Mouse (Mus musculus) midbrain, embryonic 12.5 days (tissue): Measurements from ENCODE around the gene Chrm3. TPM values are rescaled to one million over a fixed set of nuclear protein-coding genes. Genes with fewer than 3 reads are reported as not detected.
"Not testable (repeated sequence)": the region's sequence is repeated elsewhere in the genome, so short reads cannot be mapped to it uniquely, and the experiment has no call there.

ENCODE experiments used
- ATAC-seq: fragments of 200-750 bp; cut with Nextera tagmentation; 2 replicates; pipeline ENCODE4 v1.8.0; 2017; ENCODE audit warnings: low read depth, moderate TSS enrichment, moderate library complexity; ENCODE audit not compliant: low FRiP score
- H3K27ac ChIP-seq: fragments of 300-500 bp; sonication (generic); replicated peaks from 2 replicates; pipeline ENCODE4 v1.5.1; 2016; ENCODE audit warnings: mild to moderate bottlenecking
- H3K27me3 ChIP-seq: fragments of 300-500 bp; sonication (generic); 2 replicates; pipeline ENCODE4 v1.6.1; 2016; ENCODE audit warnings: mild to moderate bottlenecking
- H3K36me3 ChIP-seq: fragments of 300-500 bp; sonication (generic); 2 replicates; pipeline ENCODE4 v1.6.1; 2016
- H3K4me1 ChIP-seq: fragments of 300-500 bp; sonication (generic); 2 replicates; pipeline ENCODE4 v1.6.1; 2016
- H3K4me2 ChIP-seq: fragments of 300-500 bp; sonication (generic); replicated peaks from 2 replicates; pipeline ENCODE4 v1.6.1; 2016; ENCODE audit warnings: mild to moderate bottlenecking, moderate library complexity
- H3K4me3 ChIP-seq: fragments of 300-500 bp; sonication (generic); 2 replicates; pipeline ENCODE4 v1.5.1; 2016; ENCODE audit warnings: mild to moderate bottlenecking
- H3K9ac ChIP-seq: fragments of 300-500 bp; sonication (generic); replicated peaks from 2 replicates; pipeline ENCODE4 v1.6.1; 2016; ENCODE audit warnings: mild to moderate bottlenecking, moderate library complexity
- H3K9me3 ChIP-seq: fragments of 300-500 bp; sonication (generic); 2 replicates; pipeline ENCODE4 v1.6.1; 2016; ENCODE audit warnings: mild to moderate bottlenecking
- WGBS: fragments of 180-500 bp; shearing (Covaris S2); methylation state at CpG from one replicate; pipeline ENCODE4 v1.1.7; 2016; 5-methylcytosine and 5-hydroxymethylcytosine counted together
- polyA plus RNA-seq: library from polyadenylated mRNA; unstranded; fragments of >200 nt; fragmentation: Nextera tagmentation; extraction: Ambion mirVana; gene quantifications from 2 replicates; pipeline ENCODE4 v1.2.1, GENCODE M21; 2016

Chrm3 gene
- 0.77 and 0.96 TPM in 2 replicates for polyA plus RNA-seq

DNA sequence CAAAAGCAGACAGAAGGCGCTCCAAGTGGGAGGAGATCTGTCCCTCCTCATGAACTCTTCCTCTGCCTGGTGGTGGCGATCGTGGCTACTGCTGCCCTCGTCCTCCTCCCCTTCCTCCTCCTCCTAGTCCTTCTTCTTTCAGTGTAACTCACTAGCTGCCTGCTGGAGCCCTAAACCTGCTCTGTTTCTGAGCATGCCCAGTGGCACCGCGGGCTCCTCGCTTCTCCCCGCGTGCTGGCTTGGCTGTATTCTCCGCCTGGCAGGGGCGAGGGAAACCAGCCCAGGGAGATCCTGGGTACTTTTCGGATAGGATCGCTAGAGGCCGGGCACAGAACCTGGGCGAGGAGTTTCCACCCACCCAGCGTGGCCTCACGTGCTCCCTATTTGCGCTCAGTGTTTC, at the start of gene Chrm3:
Gene Chrm3, minus strand, starts transcription at position 71 of the 400 bp plus-strand sequence.
- Histone ChIP-seq H3K9me3 (no peaks in the 10 kb centered on the region), H3K4me2 (peak within 1 kb of the TSS; percentile 93), H3K4me1 (peaks cover 14% of the 10 kb centered on the region), H3K36me3 (no peaks in the 10 kb centered on the region), H3K4me3 (peak within 1 kb of the TSS; percentile 57), H3K27me3 (peaks cover 37% of the 10 kb centered on the region), H3K9ac (peak within 1 kb of the TSS; percentile 59), H3K27ac (no peak within 1 kb of the TSS)
- peak; percentile 89 for ATAC-seq
- WGBS: 3% methylated on average over 18 of the region's 18 CpGs

DNA sequence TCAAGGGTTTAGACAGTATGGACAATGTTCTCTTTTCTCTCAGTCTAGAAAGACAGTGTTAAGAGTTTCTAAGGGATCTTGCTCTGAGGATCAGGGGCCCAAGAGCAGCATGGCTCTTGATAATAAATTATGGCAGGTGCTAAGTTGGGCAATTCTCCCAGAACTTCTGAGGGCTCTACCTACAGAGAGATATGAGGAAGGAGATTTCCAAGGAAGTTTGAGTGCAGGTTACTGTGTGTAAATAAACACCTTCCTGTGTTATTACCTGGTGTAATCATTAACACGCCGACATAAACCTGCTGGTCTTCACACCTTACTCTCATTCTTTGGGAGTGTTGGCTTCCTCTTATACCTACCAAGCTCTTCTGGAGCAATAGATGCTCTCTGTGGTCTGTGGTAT, 33.7 kb upstream of the Chrm3 start:
- ATAC-seq: no peak
- WGBS: 88% methylated on average over 2 of the region's 2 CpGs

DNA sequence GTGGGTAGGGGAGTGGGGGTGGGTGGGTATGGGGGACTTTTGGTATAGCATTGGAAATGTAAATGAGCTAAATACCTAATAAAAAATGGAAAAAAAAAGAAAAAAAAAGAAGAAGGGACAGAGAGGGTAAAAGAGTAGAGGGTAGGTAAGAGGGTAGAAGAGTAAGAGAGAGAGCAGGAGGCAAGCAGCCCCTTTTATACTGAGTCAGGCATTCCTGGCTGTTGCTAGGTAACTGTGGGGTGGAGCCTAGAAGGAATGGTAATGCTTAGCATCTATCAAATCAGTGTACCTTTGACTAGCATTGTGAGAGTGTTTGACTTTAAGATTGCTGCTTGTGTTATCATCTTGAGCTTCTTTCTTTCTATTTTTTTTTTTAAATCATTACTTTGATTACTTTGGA, 14.8 kb upstream of the Chrm3 start:
- ATAC-seq, H3K27me3 ChIP-seq, H3K36me3 ChIP-seq, H3K9ac ChIP-seq, H3K4me1 ChIP-seq, H3K4me3 ChIP-seq, H3K27ac ChIP-seq, H3K4me2 ChIP-seq, H3K9me3 ChIP-seq: not testable (repeated sequence)

More for the DNA sequence above, 33.7 kb upstream of the Chrm3 start:
- Histone ChIP-seq H3K27me3 (no peaks in the 10 kb centered on the region), H3K36me3 (no peaks in the 10 kb centered on the region), H3K4me3 (no peak overlapping the region), H3K9me3 (no peaks in the 10 kb centered on the region), H3K4me2 (no peak overlapping the region), H3K9ac (no peak overlapping the region), H3K4me1 (no peaks in the 10 kb centered on the region), H3K27ac (no peak overlapping the region)

DNA sequence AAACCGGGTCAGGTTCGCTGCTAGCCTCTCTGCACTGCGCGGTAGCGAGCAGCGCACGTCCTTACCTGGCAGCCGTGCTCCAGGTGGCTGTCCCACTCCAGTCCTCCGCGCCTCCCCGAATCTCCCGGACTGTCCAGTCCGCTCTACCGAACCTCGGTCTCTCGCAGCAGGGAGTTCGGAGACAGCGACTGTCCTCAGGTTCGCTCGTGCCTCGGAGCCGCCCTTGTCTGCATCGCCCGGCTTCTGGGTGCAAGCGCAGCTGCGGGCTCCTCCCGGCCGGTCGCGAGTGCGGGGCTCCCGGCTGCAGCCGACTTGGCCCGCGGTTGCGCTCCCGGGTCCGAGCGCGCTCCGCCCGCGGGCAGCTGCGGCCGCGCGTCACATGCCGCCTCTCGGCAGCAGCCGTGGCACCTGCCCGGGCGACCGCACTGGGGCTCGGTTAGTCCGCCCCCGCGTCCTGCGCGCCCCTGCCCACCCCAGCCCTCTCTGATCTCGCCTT, 400 bp downstream of the Chrm3 start:
- peak overlapping the region; percentile 93 for H3K4me2 ChIP-seq
- H3K9ac ChIP-seq: peak overlapping the region; percentile 59
- peak; percentile 83 for ATAC-seq
- H3K27me3 ChIP-seq: peaks cover 37% of the 10 kb centered on the region
- 0% methylated on average over 54 of the region's 60 CpGs for WGBS
- no peaks in the 10 kb centered on the region for H3K36me3 ChIP-seq
- H3K4me1 ChIP-seq: peaks cover 14% of the 10 kb centered on the region
- peak overlapping the region; percentile 57 for H3K4me3 ChIP-seq
- no peak overlapping the region for H3K27ac ChIP-seq
- no peaks in the 10 kb centered on the region for H3K9me3 ChIP-seq

DNA sequence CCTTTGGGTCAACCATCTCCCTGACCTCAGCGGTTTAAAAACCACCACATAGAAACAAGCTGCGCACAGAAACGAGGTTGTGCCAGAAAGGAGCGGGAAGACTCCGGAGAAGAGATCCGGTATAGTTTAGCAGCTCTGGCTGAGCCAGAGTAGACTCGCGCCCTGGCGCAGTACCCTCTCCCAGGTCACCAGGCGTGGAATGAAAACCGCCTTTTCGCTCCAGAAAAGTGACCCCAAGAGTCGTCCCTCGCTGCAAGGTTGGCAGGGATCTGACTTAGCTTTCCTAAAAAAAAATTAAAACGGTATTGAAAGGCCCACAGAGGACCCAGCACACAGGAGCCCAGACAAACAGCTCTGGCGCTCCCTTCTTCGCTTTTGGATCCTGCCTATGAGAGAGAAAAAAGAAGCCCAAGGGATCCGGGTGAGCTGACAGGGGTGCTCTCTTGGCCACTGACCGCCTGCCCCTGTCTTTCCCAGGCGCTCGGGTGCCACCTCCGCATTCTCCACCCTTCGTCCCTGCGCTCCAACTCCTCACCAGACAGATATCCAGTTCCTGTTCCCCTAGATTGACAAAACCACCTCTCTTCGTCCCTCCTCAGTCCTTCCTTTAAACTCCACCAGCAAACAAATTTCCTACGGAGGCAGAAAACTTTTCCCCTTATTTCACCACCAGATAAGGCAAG, 990 bp downstream of the Chrm3 start:
- H3K9ac ChIP-seq: peak overlapping the region; percentile 59

DNA sequence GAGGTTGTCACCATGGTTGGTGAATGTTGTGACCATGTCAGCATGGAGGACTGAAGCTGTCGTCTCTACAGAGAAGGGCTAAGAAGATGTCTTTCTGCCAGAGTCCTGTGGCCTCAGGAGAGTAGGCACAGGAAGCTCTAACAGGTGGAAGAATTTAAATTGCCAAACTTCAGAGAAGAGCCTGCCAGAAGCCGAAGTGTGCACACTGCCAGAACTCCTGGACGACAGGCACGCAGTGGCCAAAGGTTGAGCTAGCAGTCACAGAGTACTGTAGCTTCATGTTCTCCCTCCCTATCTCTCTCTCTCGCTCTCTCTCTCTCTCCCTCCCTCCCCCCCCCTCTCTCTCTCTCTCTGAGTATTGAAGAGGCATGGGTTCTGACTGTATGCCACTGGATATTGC, 4.9 kb downstream of the Chrm3 start:
- ATAC-seq: no peak
- WGBS: 88% methylated on average over 5 of the region's 5 CpGs
- H3K36me3 ChIP-seq: no peaks in the 10 kb centered on the region

More for the DNA sequence above, 990 bp downstream of the Chrm3 start:
- Histone ChIP-seq H3K9me3 (no peaks in the 10 kb centered on the region), H3K4me2 (peak overlapping the region; percentile 93), H3K27ac (no peak overlapping the region), H3K4me3 (peak overlapping the region; percentile 57), H3K4me1 (peaks cover 14% of the 10 kb centered on the region), H3K27me3 (peaks cover 37% of the 10 kb centered on the region), H3K36me3 (no peaks in the 10 kb centered on the region)
- WGBS: 1% methylated on average over 26 of the region's 26 CpGs
- ATAC-seq: peak; percentile 32; the same call in 1 of the 2 replicates

DNA sequence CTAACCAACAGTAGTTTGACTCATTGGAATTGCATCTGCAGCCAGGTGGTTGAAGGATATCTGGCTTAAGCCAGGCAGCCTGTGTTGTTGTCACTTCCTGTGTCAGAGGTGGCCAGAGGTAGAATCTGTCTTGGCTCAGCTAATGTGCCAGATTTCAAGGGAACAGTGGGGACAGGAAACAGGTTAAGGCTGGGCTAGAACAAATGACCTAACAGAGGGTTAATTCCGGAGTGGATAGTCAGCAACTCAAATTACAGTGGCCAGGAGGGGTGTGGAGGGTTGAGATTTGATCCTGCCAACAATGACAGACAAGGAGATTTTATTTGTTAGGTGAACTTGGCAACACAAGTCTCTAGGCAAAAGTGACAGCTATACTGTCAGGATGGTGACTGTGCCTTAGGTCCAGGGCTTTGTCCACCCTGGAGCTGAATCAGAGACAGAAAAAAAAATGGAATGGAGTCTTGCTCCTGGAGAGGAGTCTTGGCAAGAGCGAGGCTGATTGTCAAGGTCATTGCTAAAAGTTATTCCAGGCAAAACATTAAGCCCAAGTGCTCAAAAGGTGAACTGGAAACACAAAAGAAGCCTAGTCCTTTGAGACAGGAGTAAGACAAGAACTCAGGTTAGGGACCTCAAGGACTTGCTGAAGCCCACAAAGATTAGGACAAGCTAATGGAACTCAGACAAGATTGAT, 5.6 kb downstream of the Chrm3 start:
- H3K4me2 ChIP-seq: no peak overlapping the region
- no peak for ATAC-seq
- H3K4me1 ChIP-seq: peaks cover 4% of the 10 kb centered on the region
- H3K9me3 ChIP-seq: no peaks in the 10 kb centered on the region
- H3K27ac ChIP-seq: no peak overlapping the region
- H3K27me3 ChIP-seq: peaks cover 17% of the 10 kb centered on the region
- WGBS: 74% methylated on average over 2 of the region's 2 CpGs
- no peak overlapping the region for H3K4me3 ChIP-seq
- no peak overlapping the region for H3K9ac ChIP-seq
- H3K36me3 ChIP-seq: no peaks in the 10 kb centered on the region

More for the DNA sequence above, 4.9 kb downstream of the Chrm3 start:
- H3K9ac ChIP-seq: no peak overlapping the region
- peaks cover 22% of the 10 kb centered on the region for H3K27me3 ChIP-seq
- no peak overlapping the region for H3K27ac ChIP-seq
- no peaks in the 10 kb centered on the region for H3K9me3 ChIP-seq
- H3K4me1 ChIP-seq: peaks cover 6% of the 10 kb centered on the region
- H3K4me2 ChIP-seq: no peak overlapping the region
- H3K4me3 ChIP-seq: no peak overlapping the region

DNA sequence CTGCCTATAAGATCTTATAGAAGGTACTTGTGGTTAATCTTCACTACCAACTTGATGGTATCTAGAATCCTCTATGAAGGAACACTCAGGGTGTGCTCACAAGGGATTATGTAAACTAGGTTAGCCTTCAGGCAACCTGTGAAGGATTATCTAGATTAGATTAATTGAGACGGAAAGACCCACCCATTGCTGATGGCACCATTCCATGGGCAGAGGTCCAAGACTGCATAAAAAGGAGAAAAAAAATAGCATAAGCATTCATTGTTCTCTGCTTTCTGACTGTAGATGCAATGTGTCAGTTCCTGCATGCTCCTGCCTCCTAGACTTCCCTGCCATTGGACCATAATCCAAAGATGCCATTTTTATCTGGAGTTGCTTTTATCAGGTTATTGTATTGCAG, 8.5 kb downstream of the Chrm3 start:
- H3K27me3 ChIP-seq: no peaks in the 10 kb centered on the region
- 89% methylated on average over 1 of the region's 1 CpGs for WGBS
- ATAC-seq: no peak

DNA sequence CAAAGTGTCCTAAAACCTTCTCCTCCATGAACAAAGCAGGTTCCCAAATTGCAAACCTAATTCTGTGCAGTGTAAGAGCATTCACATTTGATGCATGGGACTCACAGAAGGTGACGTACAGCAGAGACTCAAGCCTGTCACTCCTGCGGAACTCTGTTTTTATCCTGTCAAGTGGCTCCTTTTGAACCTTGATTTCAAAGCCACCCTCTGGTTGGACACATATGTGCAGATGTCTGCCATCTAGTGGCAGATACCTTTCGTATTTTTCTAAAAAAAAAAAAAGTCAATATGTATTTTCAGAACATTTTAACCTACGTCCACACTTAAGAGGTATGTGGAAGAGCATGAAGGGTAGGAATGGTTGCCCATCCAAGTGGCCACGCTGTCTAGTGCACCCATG, 16.3 kb downstream of the Chrm3 start:
- no peaks in the 10 kb centered on the region for H3K9me3 ChIP-seq
- ATAC-seq: no peak
- H3K9ac ChIP-seq: no peak overlapping the region
- no peak overlapping the region for H3K27ac ChIP-seq
- no peak overlapping the region for H3K4me3 ChIP-seq
- 71% methylated on average over 5 of the region's 5 CpGs for WGBS
- no peak overlapping the region for H3K4me2 ChIP-seq
- no peaks in the 10 kb centered on the region for H3K27me3 ChIP-seq
- H3K4me1 ChIP-seq: no peaks in the 10 kb centered on the region
- no peaks in the 10 kb centered on the region for H3K36me3 ChIP-seq

More for the DNA sequence above, 8.5 kb downstream of the Chrm3 start:
- Histone ChIP-seq H3K4me2 (no peak overlapping the region), H3K9ac (no peak overlapping the region), H3K27ac (no peak overlapping the region), H3K4me1 (no peaks in the 10 kb centered on the region), H3K9me3 (no peaks in the 10 kb centered on the region), H3K36me3 (no peaks in the 10 kb centered on the region), H3K4me3 (no peak overlapping the region)

DNA sequence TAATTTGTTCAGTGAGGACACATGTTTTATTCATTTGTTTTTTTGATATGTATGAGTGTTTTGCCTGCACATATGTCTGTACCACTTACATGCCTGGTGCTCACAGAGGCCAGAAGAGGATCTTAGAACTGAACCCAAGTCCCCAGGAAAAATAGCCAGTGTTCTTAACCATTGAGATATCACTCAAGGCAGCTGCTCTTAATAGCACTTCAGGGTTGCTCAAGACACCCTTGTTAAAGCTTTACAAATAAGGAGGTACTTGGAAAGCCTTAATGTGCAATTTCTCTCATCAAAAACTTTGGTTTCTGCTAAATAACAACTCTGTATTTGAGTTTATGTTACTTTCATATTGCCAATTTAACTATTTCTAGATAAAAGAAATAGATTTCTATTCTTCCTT, 25.1 kb downstream of the Chrm3 start:
- H3K36me3 ChIP-seq: no peaks in the 10 kb centered on the region
- no peaks in the 10 kb centered on the region for H3K4me1 ChIP-seq
- H3K27ac ChIP-seq: no peak overlapping the region
- H3K27me3 ChIP-seq: no peaks in the 10 kb centered on the region
- no peak for ATAC-seq
- no peaks in the 10 kb centered on the region for H3K9me3 ChIP-seq
- no peak overlapping the region for H3K4me3 ChIP-seq
- no peak overlapping the region for H3K4me2 ChIP-seq
- H3K9ac ChIP-seq: no peak overlapping the region

DNA sequence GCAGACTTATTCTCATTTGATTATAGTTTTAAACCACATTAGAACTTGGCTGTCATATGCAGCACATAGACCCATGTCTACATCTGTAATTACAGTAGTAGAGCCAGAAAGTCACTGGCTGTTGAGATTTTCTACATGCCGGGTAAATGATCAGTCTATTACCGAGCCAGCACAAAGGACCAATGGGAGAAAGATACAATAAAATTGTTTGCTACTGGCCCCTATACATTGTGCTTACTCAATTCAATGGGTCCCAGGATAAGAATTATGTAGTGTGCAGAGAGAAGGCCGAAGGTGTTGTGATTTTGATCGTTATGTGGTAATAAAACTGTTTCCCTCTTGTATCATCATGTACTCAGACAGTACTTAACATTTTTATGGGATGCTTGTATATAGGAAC, 27.9 kb downstream of the Chrm3 start:
- Histone ChIP-seq H3K4me1 (no peaks in the 10 kb centered on the region), H3K4me2 (no peak overlapping the region), H3K27me3 (no peaks in the 10 kb centered on the region), H3K36me3 (no peaks in the 10 kb centered on the region), H3K27ac (no peak overlapping the region), H3K4me3 (no peak overlapping the region), H3K9ac (no peak overlapping the region), H3K9me3 (no peaks in the 10 kb centered on the region)
- 88% methylated on average over 4 of the region's 4 CpGs for WGBS
- no peak for ATAC-seq

DNA sequence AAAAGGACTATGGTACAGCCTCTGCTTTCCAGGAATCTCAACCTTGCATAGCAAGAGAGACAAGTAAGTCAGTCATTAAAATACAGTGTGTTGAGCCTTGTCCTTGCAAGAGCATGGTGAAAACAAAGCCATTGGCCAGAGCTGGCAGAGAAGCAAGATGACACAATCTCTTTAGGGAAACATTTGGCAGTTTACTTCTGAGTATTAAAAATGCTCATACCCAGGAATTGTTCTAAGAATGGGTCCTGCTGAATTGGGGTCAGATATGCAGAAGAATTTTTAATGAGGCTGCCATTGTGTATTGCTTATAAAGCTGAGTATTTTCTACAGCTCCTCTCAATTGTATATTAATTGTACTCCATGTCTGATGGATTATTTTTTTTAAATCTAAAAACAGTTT, 50.8 kb downstream of the Chrm3 start:
- no peaks in the 10 kb centered on the region for H3K27me3 ChIP-seq
- no peak overlapping the region for H3K4me2 ChIP-seq
- no peaks in the 10 kb centered on the region for H3K36me3 ChIP-seq
- H3K4me3 ChIP-seq: no peak overlapping the region
- no peak for ATAC-seq
- H3K4me1 ChIP-seq: no peaks in the 10 kb centered on the region
- no peak overlapping the region for H3K9ac ChIP-seq
- no peaks in the 10 kb centered on the region for H3K9me3 ChIP-seq
- no peak overlapping the region for H3K27ac ChIP-seq
